8 mouse cellular contexts compared by ENCODE assay signal in the genomic region with DNA sequence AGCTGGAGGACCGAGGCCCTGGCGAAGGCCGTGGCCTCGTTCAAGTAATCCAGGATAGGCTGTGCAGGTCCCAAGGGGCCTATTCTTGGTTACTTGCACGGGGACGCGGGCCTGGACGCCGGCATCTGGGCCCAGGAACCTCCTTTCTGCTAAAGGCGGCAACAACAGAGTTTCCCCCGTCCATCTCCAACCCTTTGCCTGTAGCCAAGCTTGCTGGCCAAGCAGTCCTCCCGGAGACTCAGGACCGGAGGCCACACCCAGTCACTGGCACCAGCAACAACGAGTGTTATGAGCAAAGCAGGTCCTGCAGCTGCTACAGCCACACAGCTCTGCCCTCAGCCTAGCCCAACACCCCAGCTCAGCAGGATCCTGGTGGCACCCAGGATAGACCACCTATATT. TPM values are rescaled to one million over a fixed set of nuclear protein-coding genes. Genes with fewer than 3 reads are reported as not detected.
A peak's percentile ranks its signal among the peaks of the same experiment; 100 is the strongest.
DNase-seq lines count a peak whose midpoint lies in the region.

No protein-coding gene starts in this region.

- peak; percentile 69 for DNase-seq in ovary, postnatal 36 days (ENCODE audit: low spot score)
- DNase-seq in ovary, postnatal 10 days (ENCODE audit: low spot score), result no peak
- DNase-seq in heart, adult 11 months, result peak; percentile 99
- DNase-seq in kidney, postnatal 14 days, result peak; percentile 49
- DNase-seq in testis, postnatal 10 days (ENCODE audit: low spot score), result peak; percentile 72
- no peak for DNase-seq in layer of hippocampus, postnatal 25 days (ENCODE audit: extremely low spot score in 1 of 2, low spot score in 1 of 2)
- no peak for DNase-seq in embryo, embryonic 10.5 days (ENCODE audit: low spot score)
- no peak for DNase-seq in urinary bladder, postnatal 10 days (ENCODE audit: low spot score)

RNA-seq across cellular contexts. Expression of gene Vill, which starts 20.8 kb away (rescaled TPM):
- 1 to 10 TPM; 1.0 to 1.1 TPM for total RNA-seq in layer of hippocampus, postnatal 25 days (2021)

Comparison
In these comparisons a context has a peak if more than half of its experiments do, and no peak if none do; other contexts are left out.
1. DNase-seq: peak in ovary, postnatal 36 days (single experiment), heart, adult 11 months (single experiment), kidney, postnatal 14 days (single experiment) and testis, postnatal 10 days (single experiment); none in ovary, postnatal 10 days (single experiment), layer of hippocampus, postnatal 25 days (0 of 2), embryo, embryonic 10.5 days (single experiment) and urinary bladder, postnatal 10 days (single experiment).